Mouse (Mus musculus) small intestine, adult 2 months (tissue): ENCODE measurements at regions not wholly inside any gene's neighbourhood (a gene's known extent, or its start where the extent isn't known, plus 50 kb on each side); places are given as distances from the start of the nearest gene placed in this dataset.

Experiments used
- CTCF ChIP-seq: fragments of 200-500 bp; IDR thresholded peaks from 2 replicates; pipeline ENCODE4 v1.5.1; 2012; ENCODE audit warnings: low read depth, mild to moderate bottlenecking, control low read depth, inconsistent platforms, low read length, moderate library complexity, mixed read lengths; ENCODE audit not compliant: insufficient replicate concordance, insufficient read length; ENCODE audit errors: extremely low read depth
- POLR2A ChIP-seq: fragments of 200-500 bp; IDR thresholded peaks from 2 replicates; pipeline ENCODE4 v1.6.1; 2012; ENCODE audit warnings: low read depth, mild to moderate bottlenecking, control low read depth, inconsistent platforms, low read length, moderate library complexity

GRCm38 (mm10) chr13:5492266-5492665, 369.0 kb upstream of the Klf6 start:
- TF ChIP-seq CTCF (no peak), POLR2A (no peak)
